Mouse (Mus musculus): ENCODE data around the gene Col25a1. TPM values are rescaled to one million over a fixed set of nuclear protein-coding genes. Genes with fewer than 3 reads are reported as not detected.

The Col25a1 gene
- polyA plus RNA-seq, 1 experiment from 2014 or later, result 3.6 TPM

DNA sequence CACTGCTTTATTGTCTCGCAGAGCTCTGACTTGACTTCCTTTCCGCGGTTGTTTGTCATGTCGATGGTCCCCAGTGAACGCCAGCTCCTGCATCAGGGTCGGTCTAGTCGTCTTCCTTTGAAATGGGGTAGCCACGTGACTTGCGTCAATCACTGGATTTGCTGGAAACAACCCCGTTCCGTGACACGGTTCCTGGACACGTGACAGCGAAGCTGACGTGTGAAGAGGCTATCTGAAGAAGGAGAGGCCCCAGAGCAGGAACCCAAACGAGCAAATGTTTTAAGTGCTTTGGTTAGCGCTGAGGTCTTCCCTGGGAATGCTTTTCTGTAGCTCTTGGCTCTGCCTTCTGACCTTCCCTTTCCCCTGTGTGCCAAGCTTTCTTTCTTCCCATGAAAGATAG, 41.5 kb downstream of the Col25a1 start:
- no peaks in the 10 kb centered on the region for H3K27me3 ChIP-seq (replicated peaks)
- ATAC-seq (ENCODE audit: insufficient read depth, low FRiP score, low read depth), result no peak
- 68% methylated on average over 17 of the region's 17 CpGs for WGBS
- no peak overlapping the region for H3K27ac ChIP-seq
- no peaks in the 10 kb centered on the region for H3K9me3 ChIP-seq
- no peaks in the 10 kb centered on the region for H3K36me3 ChIP-seq
- no peak overlapping the region for H3K9ac ChIP-seq
- no peak overlapping the region for H3K4me3 ChIP-seq (replicated peaks)
- no peaks in the 10 kb centered on the region for H3K4me1 ChIP-seq
- no peak overlapping the region for H3K4me2 ChIP-seq

DNA sequence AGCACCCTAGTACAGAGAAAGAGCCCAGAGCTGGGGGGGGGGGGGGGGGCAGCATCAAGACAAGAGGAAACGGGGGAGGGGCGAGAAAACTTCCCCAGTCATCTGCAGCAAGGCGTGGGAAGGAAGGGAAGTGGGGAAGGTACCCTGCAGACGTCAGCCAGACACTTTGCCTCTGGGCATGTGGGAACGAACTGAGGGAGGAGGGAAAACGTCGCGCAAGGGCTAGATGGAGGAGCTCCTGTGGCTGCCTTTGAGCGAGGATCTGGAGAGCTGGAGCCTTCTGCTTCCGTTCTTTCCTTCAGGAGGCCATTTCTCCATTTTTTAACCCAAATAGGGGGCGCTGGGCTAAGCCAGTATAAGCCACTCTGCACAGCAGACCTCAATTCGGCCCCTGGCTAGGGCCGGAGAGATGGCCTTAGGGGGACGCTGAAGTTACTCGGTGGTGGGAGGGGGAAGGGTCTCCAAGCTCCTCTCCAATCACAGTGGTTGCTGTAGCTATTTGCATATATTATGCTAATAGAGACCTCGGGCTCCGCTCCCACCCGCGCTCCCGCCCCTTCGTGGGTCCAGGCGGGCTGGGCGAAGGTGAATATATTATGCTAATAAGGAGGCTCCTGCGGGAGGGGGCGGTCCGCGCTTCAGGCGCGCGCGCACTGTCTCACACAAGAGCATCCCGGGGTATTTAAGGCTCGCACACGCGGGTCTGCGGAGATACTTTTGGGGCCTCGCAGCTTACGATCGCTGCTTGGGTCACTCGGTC, 49.1 kb downstream of the Col25a1 start:
- H3K9me3 ChIP-seq, result no peaks in the 10 kb centered on the region
- no peaks in the 10 kb centered on the region for H3K36me3 ChIP-seq
- 0 out of 2 replicates have a peak, but pooled peaks cover 8% of the 10 kb centered on the region for H3K27me3 ChIP-seq (replicated peaks)
- H3K27ac ChIP-seq, result peak overlapping the region; percentile 19
- peak; percentile 93 for ATAC-seq (ENCODE audit: insufficient read depth, low FRiP score, low read depth)
- H3K4me1 ChIP-seq, result no peaks in the 10 kb centered on the region
- under 1% methylated on average over 38 of the region's 40 CpGs for WGBS
- H3K9ac ChIP-seq, result peak overlapping the region; percentile 30; the same call in 1 of the 2 replicates
- peak overlapping the region; percentile 49 for H3K4me3 ChIP-seq (replicated peaks)
- H3K4me2 ChIP-seq, result peak overlapping the region; percentile 100

GRCm38 (mm10) chr3:130180964-130181590, 49.8 kb downstream of the Col25a1 start:
- Histone ChIP-seq H3K9ac (peak overlapping the region; percentile 30; the same call in 1 of the 2 replicates), H3K4me3 (replicated peaks) (peak overlapping the region; percentile 49), H3K27ac (no peak overlapping the region), H3K27me3 (replicated peaks) (0 out of 2 replicates have a peak, but pooled peaks cover 8% of the 10 kb centered on the region), H3K9me3 (no peaks in the 10 kb centered on the region), H3K4me1 (no peaks in the 10 kb centered on the region), H3K4me2 (peak overlapping the region; percentile 100), H3K36me3 (no peaks in the 10 kb centered on the region)
- WGBS, result under 1% methylated on average over 40 of the region's 40 CpGs
- ATAC-seq (ENCODE audit: insufficient read depth, low FRiP score, low read depth), result peak; percentile 24

DNA sequence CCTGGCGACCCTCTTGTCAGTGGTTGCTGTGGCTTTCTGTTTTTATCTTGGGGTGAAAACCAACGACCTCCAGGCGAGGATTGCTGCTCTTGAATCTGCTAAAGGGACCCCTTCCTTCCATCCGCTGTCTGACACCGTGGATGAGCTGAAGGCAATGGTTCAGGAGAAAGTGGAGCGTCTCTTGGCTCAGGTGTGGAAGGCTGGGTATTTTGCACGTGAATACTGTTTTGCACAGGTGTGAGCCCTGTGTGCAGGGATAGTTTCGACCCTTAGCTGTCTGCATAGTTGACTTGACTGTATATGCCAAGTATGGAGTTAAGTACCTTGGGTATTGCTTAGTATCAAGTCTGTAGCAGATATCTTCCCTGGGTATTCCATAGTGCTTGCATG, 50.3 kb downstream of the Col25a1 start:
- Histone ChIP-seq H3K9ac (no peak overlapping the region), H3K27me3 (replicated peaks) (0 out of 2 replicates have a peak, but pooled peaks cover 8% of the 10 kb centered on the region), H3K4me3 (replicated peaks) (peak overlapping the region; percentile 49), H3K27ac (no peak overlapping the region), H3K4me2 (peak overlapping the region; percentile 100), H3K36me3 (no peaks in the 10 kb centered on the region), H3K4me1 (no peaks in the 10 kb centered on the region), H3K9me3 (no peaks in the 10 kb centered on the region)
- ATAC-seq (ENCODE audit: insufficient read depth, low FRiP score, low read depth), result no peak
- WGBS, result 15% methylated on average over 8 of the region's 8 CpGs

GRCm38 (mm10) chr3:130182450-130182849, 51.1 kb downstream of the Col25a1 start:
- H3K4me1 ChIP-seq, result no peaks in the 10 kb centered on the region
- H3K27ac ChIP-seq, result no peak overlapping the region
- H3K4me3 ChIP-seq (replicated peaks), result no peak overlapping the region
- H3K27me3 ChIP-seq (replicated peaks), result 0 out of 2 replicates have a peak, but pooled peaks cover 8% of the 10 kb centered on the region
- WGBS, result 61% methylated on average over 4 of the region's 4 CpGs
- H3K36me3 ChIP-seq, result no peaks in the 10 kb centered on the region
- ATAC-seq (ENCODE audit: insufficient read depth, low FRiP score, low read depth), result no peak
- H3K9ac ChIP-seq, result no peak overlapping the region
- no peaks in the 10 kb centered on the region for H3K9me3 ChIP-seq
- no peak overlapping the region; the same call in 1 of the 2 replicates for H3K4me2 ChIP-seq

DNA sequence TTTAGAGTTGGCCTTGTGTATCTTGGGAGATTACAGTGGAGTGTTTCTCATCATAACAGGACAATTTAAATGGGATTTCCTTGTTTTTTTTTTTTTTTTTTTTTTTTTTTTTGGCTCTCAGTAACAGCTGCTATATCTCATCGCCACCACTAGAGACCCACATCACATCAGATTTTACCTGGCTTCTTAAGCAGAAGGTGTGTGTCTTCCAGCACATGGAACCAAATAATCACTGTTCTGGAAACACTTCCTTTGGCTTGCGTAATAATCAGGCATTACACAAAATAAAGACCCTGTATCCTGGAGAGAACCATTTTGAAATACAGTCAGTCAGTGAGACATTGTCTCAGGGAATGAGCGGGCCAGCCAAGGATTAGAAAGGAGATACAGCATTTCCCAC, 53.8 kb downstream of the Col25a1 start:
- no peak for ATAC-seq (ENCODE audit: insufficient read depth, low FRiP score, low read depth)
- Histone ChIP-seq H3K4me3 (replicated peaks) (no peak overlapping the region), H3K4me2 (no peak overlapping the region), H3K9ac (no peak overlapping the region), H3K27me3 (replicated peaks) (0 out of 2 replicates have a peak, but pooled peaks cover 5% of the 10 kb centered on the region), H3K36me3 (no peaks in the 10 kb centered on the region), H3K9me3 (no peaks in the 10 kb centered on the region), H3K27ac (no peak overlapping the region), H3K4me1 (no peaks in the 10 kb centered on the region)
- WGBS, result 54% methylated on average over 3 of the region's 3 CpGs

- H3K4me2 ChIP-seq, result no peak overlapping the region
- no peaks in the 10 kb centered on the region for H3K4me1 ChIP-seq
- H3K27me3 ChIP-seq (replicated peaks), result no peaks in the 10 kb centered on the region
- H3K36me3 ChIP-seq, result no peaks in the 10 kb centered on the region
- ATAC-seq (ENCODE audit: insufficient read depth, low FRiP score, low read depth), result no peak
- H3K9me3 ChIP-seq, result no peaks in the 10 kb centered on the region
- no peak overlapping the region for H3K4me3 ChIP-seq (replicated peaks)
- WGBS, result 81% methylated on average over 5 of the region's 5 CpGs
- no peak overlapping the region for H3K9ac ChIP-seq
- H3K27ac ChIP-seq, result no peak overlapping the region
Measured at GRCm38 (mm10) chr3:130187588-130187987, 56.3 kb downstream of the Col25a1 start.

- Histone ChIP-seq H3K4me3 (replicated peaks) (no peak overlapping the region), H3K4me1 (no peaks in the 10 kb centered on the region), H3K4me2 (no peak overlapping the region), H3K27me3 (replicated peaks) (no peaks in the 10 kb centered on the region), H3K9ac (no peak overlapping the region), H3K9me3 (no peaks in the 10 kb centered on the region), H3K27ac (no peak overlapping the region), H3K36me3 (no peaks in the 10 kb centered on the region)
- WGBS, result 78% methylated on average over 8 of the region's 8 CpGs
- ATAC-seq (ENCODE audit: insufficient read depth, low FRiP score, low read depth), result no peak
Measured at GRCm38 (mm10) chr3:130193450-130193849, 62.1 kb downstream of the Col25a1 start.

DNA sequence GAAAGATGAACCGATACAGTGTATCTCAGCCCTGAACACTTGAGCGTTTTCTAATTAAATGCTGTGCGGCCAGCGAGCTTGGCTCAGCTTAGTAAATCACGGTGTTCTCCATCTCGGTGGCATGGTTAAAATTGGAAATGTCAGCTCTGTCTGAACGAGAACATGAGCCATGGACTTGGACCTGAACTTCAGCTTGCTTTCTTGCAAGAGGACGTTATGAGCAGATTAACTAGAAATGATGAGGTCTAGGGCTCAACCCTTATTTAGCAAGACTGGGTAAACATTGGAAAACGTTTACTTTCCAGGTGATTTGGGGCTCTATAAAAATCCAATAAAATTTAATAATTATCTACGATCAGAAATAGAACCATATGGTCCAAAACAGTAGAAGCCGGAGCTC, 83.3 kb downstream of the Col25a1 start:
- 76% methylated on average over 11 of the region's 11 CpGs for WGBS
- H3K9me3 ChIP-seq, result no peaks in the 10 kb centered on the region
- no peak for ATAC-seq (ENCODE audit: insufficient read depth, low FRiP score, low read depth)
- no peak overlapping the region for H3K4me2 ChIP-seq
- no peak overlapping the region for H3K4me3 ChIP-seq (replicated peaks)
- H3K27me3 ChIP-seq (replicated peaks), result no peaks in the 10 kb centered on the region
- no peak overlapping the region for H3K27ac ChIP-seq
- no peaks in the 10 kb centered on the region for H3K36me3 ChIP-seq
- no peaks in the 10 kb centered on the region for H3K4me1 ChIP-seq
- no peak overlapping the region for H3K9ac ChIP-seq

GRCm38 (mm10) chr3:130216141-130216540, 84.8 kb downstream of the Col25a1 start:
- no peaks in the 10 kb centered on the region for H3K4me1 ChIP-seq
- no peaks in the 10 kb centered on the region for H3K27me3 ChIP-seq (replicated peaks)
- H3K36me3 ChIP-seq, result no peaks in the 10 kb centered on the region
- ATAC-seq (ENCODE audit: insufficient read depth, low FRiP score, low read depth), result no peak
- no peak overlapping the region for H3K27ac ChIP-seq
- H3K9me3 ChIP-seq, result no peaks in the 10 kb centered on the region
- no peak overlapping the region for H3K9ac ChIP-seq
- no peak overlapping the region for H3K4me3 ChIP-seq (replicated peaks)
- H3K4me2 ChIP-seq, result no peak overlapping the region

- ATAC-seq (ENCODE audit: insufficient read depth, low FRiP score, low read depth), result no peak
- Histone ChIP-seq H3K4me1 (no peaks in the 10 kb centered on the region), H3K27ac (no peak overlapping the region), H3K27me3 (replicated peaks) (no peaks in the 10 kb centered on the region), H3K4me3 (replicated peaks) (no peak overlapping the region), H3K4me2 (no peak overlapping the region), H3K9ac (no peak overlapping the region), H3K9me3 (no peaks in the 10 kb centered on the region), H3K36me3 (no peaks in the 10 kb centered on the region)
- 83% methylated on average over 3 of the region's 3 CpGs for WGBS
Measured at GRCm38 (mm10) chr3:130216646-130217045, 85.3 kb downstream of the Col25a1 start.

DNA sequence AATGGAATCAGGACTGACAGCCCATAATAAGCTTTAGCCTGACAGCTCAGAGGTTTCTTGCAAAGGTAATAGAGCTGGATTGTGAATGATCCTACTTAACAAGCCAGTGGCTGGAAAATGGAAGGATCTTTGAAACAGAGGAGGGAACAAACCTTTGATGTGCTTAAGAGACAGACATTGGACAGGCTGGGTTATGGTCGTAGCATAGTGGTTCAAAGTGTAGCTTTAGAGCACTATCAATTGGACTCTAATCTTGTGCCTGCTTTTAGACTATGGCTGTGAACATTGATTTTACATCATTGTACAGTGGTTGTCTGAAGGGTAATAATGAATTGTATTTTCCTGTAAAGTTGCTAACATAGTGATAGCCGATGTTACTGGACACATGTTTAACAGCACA, 86.4 kb downstream of the Col25a1 start:
- H3K4me1 ChIP-seq, result no peaks in the 10 kb centered on the region
- no peaks in the 10 kb centered on the region for H3K36me3 ChIP-seq
- H3K27ac ChIP-seq, result no peak overlapping the region
- no peak overlapping the region for H3K9ac ChIP-seq
- H3K9me3 ChIP-seq, result no peaks in the 10 kb centered on the region
- H3K27me3 ChIP-seq (replicated peaks), result no peaks in the 10 kb centered on the region
- no peak overlapping the region for H3K4me3 ChIP-seq (replicated peaks)
- no peak for ATAC-seq (ENCODE audit: insufficient read depth, low FRiP score, low read depth)
- H3K4me2 ChIP-seq, result no peak overlapping the region
- WGBS, result 74% methylated on average over 2 of the region's 2 CpGs
